In the genomic region with DNA sequence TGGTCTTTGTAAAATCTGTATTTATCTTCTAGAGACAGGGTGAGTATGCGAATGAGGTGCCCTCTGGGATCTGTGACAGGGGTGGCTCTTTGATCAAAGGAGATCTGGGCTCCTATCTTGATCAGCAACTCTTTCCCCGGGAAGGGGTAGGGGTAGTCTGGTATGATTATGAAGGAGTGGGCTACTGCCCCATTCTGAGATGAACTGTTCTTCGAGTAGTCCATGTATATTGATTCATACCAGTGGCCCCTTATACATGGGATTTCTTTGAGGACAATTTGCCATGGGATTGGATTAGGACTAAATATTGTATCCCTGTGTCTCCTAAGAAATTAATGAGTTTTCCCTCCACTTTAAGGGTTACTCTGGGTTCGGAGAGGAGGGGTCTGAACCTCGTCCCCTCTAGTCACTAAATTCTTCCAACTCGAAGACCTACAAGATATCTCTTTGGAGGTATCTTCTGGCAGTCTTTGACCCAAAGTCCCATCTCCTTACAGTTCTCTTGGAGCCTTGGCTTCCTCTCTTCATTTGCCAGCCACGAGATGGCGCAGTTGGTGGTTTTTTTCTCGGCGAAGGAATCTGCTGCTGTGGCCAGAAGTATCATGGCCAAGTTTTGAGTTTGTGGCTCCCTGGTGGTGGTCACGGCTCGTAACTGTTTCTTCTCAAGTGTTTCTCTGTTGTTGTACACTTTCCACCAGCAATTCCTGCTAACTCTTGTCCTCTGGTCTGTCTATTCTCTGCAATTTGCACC, we compare ENCODE assay signal across 8 mouse cellular contexts. TPM values are rescaled to one million over a fixed set of nuclear protein-coding genes. Genes with fewer than 3 reads are reported as not detected.
DNase-seq lines count a peak whose midpoint lies in the region; ATAC-seq lines count a peak whose summit lies in the region.

No protein-coding gene starts in this region.

- ATAC-seq in inflammation-experienced regulatory T-cells, adult 6 months: peak; percentile 46

- peak; percentile 87 for DNase-seq in heart, adult 11 months
- no peak for DNase-seq in heart, embryonic 10.5 days (ENCODE audit: low spot score)
- DNase-seq in ovary, postnatal 36 days (ENCODE audit: low spot score): peak; percentile 38
- no peak for DNase-seq in ovary, postnatal 10 days (ENCODE audit: low spot score)
- DNase-seq in adrenal gland, adult 2 months: peak; percentile 26
- DNase-seq in retina, postnatal 1 day: peak; percentile 67
- no peak for DNase-seq in yolk sac, embryonic 10.5 days (ENCODE audit: low spot score)

- no peak overlapping the region for H3K4me3 ChIP-seq in heart, embryonic 10.5 days

- H3K27me3 ChIP-seq in heart, embryonic 10.5 days (ENCODE audit: insufficient read depth, poor library complexity, severe bottlenecking): no peaks in the 10 kb centered on the region

- no peaks in the 10 kb centered on the region for H3K9me3 ChIP-seq in heart, embryonic 10.5 days

- H3K27ac ChIP-seq in heart, embryonic 10.5 days: no peak overlapping the region

- H3K36me3 ChIP-seq in heart, embryonic 10.5 days: no peaks in the 10 kb centered on the region

- no peaks in the 10 kb centered on the region for H3K4me1 ChIP-seq in heart, embryonic 10.5 days

- WGBS in heart, embryonic 10.5 days: 53% methylated on average over 12 of the region's 12 CpGs

RNA-seq across cellular contexts. Expression of a gene that starts 24.7 kb away (rescaled TPM):
- polyA plus RNA-seq in heart, embryonic 10.5 days (2016; fragmentation: Nextera tagmentation; extraction: Ambion mirVana): 4.8 and 5.3 TPM in 2 replicates
- 10 to 100 TPM; 21.8 to 27.9 TPM for total RNA-seq in adrenal gland, adult 2 months (2021)
- 22.5 and 23.1 TPM in 2 replicates for polyA plus RNA-seq in adrenal gland, adult 2 months (2012; rRNA removed)
- 10 to 100 TPM; 16.2 to 33.9 (median 32.4) TPM for polyA plus RNA-seq in inflammation-experienced regulatory T-cells, adult 6 months (2017; shearing (Covaris generic))

Comparison
In these comparisons a context has a peak if more than half of its experiments do, and no peak if none do; other contexts are left out.
1. DNase-seq: peak in heart, adult 11 months (single experiment), ovary, postnatal 36 days (single experiment), adrenal gland, adult 2 months (single experiment) and retina, postnatal 1 day (single experiment); none in heart, embryonic 10.5 days (single experiment), ovary, postnatal 10 days (single experiment) and yolk sac, embryonic 10.5 days (single experiment).